Mouse (Mus musculus) testis, adult 2 months (tissue): ENCODE measurements around the gene Myl12a.

Experiments
- CTCF ChIP-seq: fragments of 200-500 bp; IDR thresholded peaks from 2 replicates; pipeline ENCODE4 v1.5.1; 2012; ENCODE audit warnings: low read depth, mild to moderate bottlenecking, inconsistent platforms, low read length, moderate library complexity; ENCODE audit not compliant: control insufficient read depth, insufficient read depth, insufficient replicate concordance
- POLR2A ChIP-seq: fragments of 200-500 bp; IDR thresholded peaks from 2 replicates; pipeline ENCODE4 v1.6.1; 2012; ENCODE audit warnings: low read depth, mild to moderate bottlenecking, inconsistent platforms, low read length, moderate library complexity; ENCODE audit not compliant: control insufficient read depth

- TF ChIP-seq POLR2A, result no peak
- TF ChIP-seq CTCF, result no peak
Observed at GRCm38 (mm10) chr17:71025922-71026321, 23.2 kb upstream of the Myl12a start.
